Mouse (Mus musculus) ES-CJ7 (cell line): Measurements from ENCODE around the gene Mtch1.
A peak's percentile ranks its signal among the peaks of the same experiment; 100 is the strongest.
"Not testable (repeated sequence)": the region's sequence is repeated elsewhere in the genome, so short reads cannot be mapped to it uniquely, and the experiment has no call there.

Source experiments
- DNase-seq: peaks from one replicate; pipeline ENCODE4 v3.0.0; 2011; ENCODE audit warnings: low read depth, low spot score

Mtch1 gene

GRCm38 (mm10) chr17:29332186-29332685 is 15.5 kb downstream of the Mtch1 start:
- no peak for DNase-seq

- DNase-seq, result no peak
Observed at GRCm38 (mm10) chr17:29330671-29331410, 16.9 kb downstream of the Mtch1 start.

- no peak for DNase-seq
Observed at GRCm38 (mm10) chr17:29330221-29330620, 17.5 kb downstream of the Mtch1 start.

- no peak for DNase-seq
Observed at GRCm38 (mm10) chr17:29327691-29328090, 20.0 kb downstream of the Mtch1 start.

GRCm38 (mm10) chr17:29326531-29327529 is 20.9 kb downstream of the Mtch1 start:
- peak; percentile 82 for DNase-seq

- DNase-seq, result no peak
Observed at GRCm38 (mm10) chr17:29325831-29326230, 21.9 kb downstream of the Mtch1 start.

- DNase-seq, result no peak
Observed at GRCm38 (mm10) chr17:29323625-29324024, 24.1 kb downstream of the Mtch1 start.

GRCm38 (mm10) chr17:29322603-29322962 is 25.2 kb downstream of the Mtch1 start:
- peak; percentile 84 for DNase-seq

GRCm38 (mm10) chr17:29321765-29322602 is 25.8 kb downstream of the Mtch1 start:
- no peak for DNase-seq

GRCm38 (mm10) chr17:29319881-29320639 is 27.7 kb downstream of the Mtch1 start:
- no peak for DNase-seq

- no peak for DNase-seq
Observed at GRCm38 (mm10) chr17:29319476-29319875, 28.3 kb downstream of the Mtch1 start.

GRCm38 (mm10) chr17:29318731-29319250 is 28.9 kb downstream of the Mtch1 start:
- no peak for DNase-seq

GRCm38 (mm10) chr17:29317380-29317779 is 30.4 kb downstream of the Mtch1 start, which contains the start of gene Pi16:
Pi16 (plus strand) TSS chr17:29317680.
- DNase-seq, result not testable (repeated sequence)

GRCm38 (mm10) chr17:29316891-29317290 is 30.8 kb downstream of the Mtch1 start:
- DNase-seq, result no peak

- DNase-seq, result no peak
Observed at GRCm38 (mm10) chr17:29315672-29316465, 31.9 kb downstream of the Mtch1 start.

GRCm38 (mm10) chr17:29313300-29313699 is 34.4 kb downstream of the Mtch1 start:
- peak; percentile 78 for DNase-seq

- no peak for DNase-seq
Observed at GRCm38 (mm10) chr17:29312082-29312481, 35.7 kb downstream of the Mtch1 start.

GRCm38 (mm10) chr17:29311602-29312001 is 36.1 kb downstream of the Mtch1 start:
- no peak for DNase-seq

GRCm38 (mm10) chr17:29310056-29310623 is 37.6 kb downstream of the Mtch1 start:
- DNase-seq, result no peak
